Comparison of ENCODE assay signal across 9 mouse cellular contexts in genomic region chr13:23426335-23426734, GRCm38 (mm10). TPM values are rescaled to one million over a fixed set of nuclear protein-coding genes. Genes with fewer than 3 reads are reported as not detected.
DNase-seq lines count a peak whose midpoint lies in the region; ATAC-seq and TF ChIP-seq lines count a peak whose summit lies in the region.
"Had no signal": no experiment of that assay in that cellular context is flagged by ENCODE, and none has a peak within 500 bp of the region (broad histone marks: within the 10 kb centered on the region; RNA-seq: fewer than 3 reads in every experiment).

No protein-coding gene starts in this region.

- peaks cover 47% of the 10 kb centered on the region for H3K4me1 ChIP-seq in forebrain, embryonic 10.5 days
- H3K4me1 ChIP-seq in forebrain, embryonic 11.5 days (replicated peaks; ENCODE audit: control insufficient read depth, insufficient read depth, low read length), result 0 out of 2 replicates have a peak, but pooled peaks cover 1% of the 10 kb centered on the region
- peaks cover 11% of the 10 kb centered on the region for H3K4me1 ChIP-seq in midbrain, embryonic 11.5 days (ENCODE audit: control insufficient read depth, insufficient read depth, low read length)
- peaks cover 36% of the 10 kb centered on the region for H3K4me1 ChIP-seq in midbrain, embryonic 15.5 days

- ATAC-seq in forebrain, embryonic 11.5 days (replicated peaks; ENCODE audit: low FRiP score), result no peak
- no peak for ATAC-seq in midbrain, embryonic 11.5 days (ENCODE audit: low FRiP score)
- no peak for ATAC-seq in midbrain, embryonic 15.5 days (replicated peaks)

- peaks cover 12% of the 10 kb centered on the region for H3K36me3 ChIP-seq in forebrain, embryonic 10.5 days (replicated peaks)
- no peaks in the 10 kb centered on the region for H3K36me3 ChIP-seq in forebrain, embryonic 11.5 days (ENCODE audit: control insufficient read depth, insufficient read depth, low read length)
- no peaks in the 10 kb centered on the region for H3K36me3 ChIP-seq in midbrain, embryonic 11.5 days (ENCODE audit: control insufficient read depth, insufficient read depth, low read length)
- H3K36me3 ChIP-seq in midbrain, embryonic 15.5 days (replicated peaks), result peaks cover 5% of the 10 kb centered on the region; the same call in 1 of the 2 replicates
- H3K36me3 ChIP-seq in myocyte (ENCODE audit: control insufficient read depth, insufficient read depth), result peaks cover 6% of the 10 kb centered on the region

- TF ChIP-seq POLR2A in myocyte (IDR thresholded peaks at IDR 0.05; ENCODE audit: insufficient read length, low read depth), result no peak

- H3K27ac ChIP-seq in forebrain, embryonic 10.5 days, result no peak overlapping the region
- no peak overlapping the region for H3K27ac ChIP-seq in forebrain, embryonic 11.5 days (ENCODE audit: low read depth, low read length)
- H3K27ac ChIP-seq in midbrain, embryonic 11.5 days (ENCODE audit: low read depth, low read length), result no peak overlapping the region
- no peak overlapping the region for H3K27ac ChIP-seq in midbrain, embryonic 15.5 days
- H3K27ac ChIP-seq: limb, embryonic 15.5 days had no signal

- peaks cover 19% of the 10 kb centered on the region for H3K79me2 ChIP-seq in myocyte (ENCODE audit: control insufficient read depth, insufficient read depth)

- 2% methylated on average over 8 of the region's 8 CpGs for WGBS in forebrain, embryonic 10.5 days
- WGBS in forebrain, embryonic 11.5 days, result 4% methylated on average over 8 of the region's 8 CpGs
- WGBS in midbrain, embryonic 11.5 days, result 4% methylated on average over 8 of the region's 8 CpGs
- 13% methylated on average over 8 of the region's 8 CpGs for WGBS in midbrain, embryonic 15.5 days

- no peak overlapping the region for H3ac ChIP-seq in myocyte (ENCODE audit: control insufficient read depth, insufficient read length)

- no peak overlapping the region for H3K9ac ChIP-seq in forebrain, embryonic 11.5 days (ENCODE audit: low read length)
- no peak overlapping the region for H3K9ac ChIP-seq in midbrain, embryonic 11.5 days (ENCODE audit: low read length)
- H3K9ac ChIP-seq in midbrain, embryonic 15.5 days, result no peak overlapping the region
- H3K9ac ChIP-seq: limb, embryonic 15.5 days had no signal

- no peaks in the 10 kb centered on the region for H3K27me3 ChIP-seq in forebrain, embryonic 10.5 days (ENCODE audit: poor library complexity, severe bottlenecking)
- no peaks in the 10 kb centered on the region for H3K27me3 ChIP-seq in forebrain, embryonic 11.5 days (ENCODE audit: control insufficient read depth, insufficient read depth, low read length)
- H3K27me3 ChIP-seq in midbrain, embryonic 11.5 days (ENCODE audit: control insufficient read depth, insufficient read depth, low read length), result no peaks in the 10 kb centered on the region
- no peaks in the 10 kb centered on the region for H3K27me3 ChIP-seq in midbrain, embryonic 15.5 days (replicated peaks)
- H3K27me3 ChIP-seq in myocyte (ENCODE audit: control insufficient read depth, insufficient read depth, insufficient read length), result no peaks in the 10 kb centered on the region
- H3K27me3 ChIP-seq: limb, embryonic 15.5 days had no signal

- no peaks in the 10 kb centered on the region for H3K9me3 ChIP-seq in forebrain, embryonic 10.5 days
- H3K9me3 ChIP-seq in forebrain, embryonic 11.5 days (ENCODE audit: control insufficient read depth, low read length), result no peaks in the 10 kb centered on the region
- no peaks in the 10 kb centered on the region for H3K9me3 ChIP-seq in midbrain, embryonic 11.5 days (ENCODE audit: control insufficient read depth, low read length)
- H3K9me3 ChIP-seq in midbrain, embryonic 15.5 days, result no peaks in the 10 kb centered on the region
- H3K9me3 ChIP-seq: limb, embryonic 15.5 days had no signal

- no peak overlapping the region for H3K4me2 ChIP-seq in forebrain, embryonic 11.5 days (ENCODE audit: low read depth, low read length, severe bottlenecking)
- no peak overlapping the region for H3K4me2 ChIP-seq in midbrain, embryonic 11.5 days
- no peak overlapping the region for H3K4me2 ChIP-seq in midbrain, embryonic 15.5 days
- peak overlapping the region; percentile 89 for H3K4me2 ChIP-seq in myocyte (ENCODE audit: low read depth)

- DNase-seq in forebrain, embryonic 10.5 days (ENCODE audit: extremely low spot score, low spot score), result peak; percentile 70
- no peak for DNase-seq in forebrain, embryonic 11.5 days (ENCODE audit: low spot score)
- peak; percentile 90 for DNase-seq in midbrain, embryonic 11.5 days (ENCODE audit: low spot score, missing footprints)
- DNase-seq in embryo, embryonic 11 days, result peak; percentile 74
- no peak for DNase-seq in urinary bladder, adult 2 months (ENCODE audit: low spot score)
- no peak for DNase-seq in ovary, postnatal 10 days (ENCODE audit: low spot score)

- H3K4me3 ChIP-seq in forebrain, embryonic 10.5 days, result peak overlapping the region; percentile 94
- no peak overlapping the region for H3K4me3 ChIP-seq in forebrain, embryonic 11.5 days (ENCODE audit: low read depth, low read length)
- no peak overlapping the region for H3K4me3 ChIP-seq in midbrain, embryonic 11.5 days (ENCODE audit: low read depth, low read length)
- H3K4me3 ChIP-seq in midbrain, embryonic 15.5 days, result no peak overlapping the region
- no peak overlapping the region for H3K4me3 ChIP-seq in myocyte
- H3K4me3 ChIP-seq: limb, embryonic 15.5 days had no signal

TF ChIP-seq in myocyte, 11 proteins besides CTCF, POLR2A, EP300 and RAD21:
- no peak for TF ChIP-seq REST (IDR thresholded peaks at IDR 0.05; ENCODE audit: insufficient read depth, insufficient read length)
- no peak for TF ChIP-seq MYOG (IDR thresholded peaks at IDR 0.05; ENCODE audit: control insufficient read depth in 1 of 3, insufficient read depth in 1 of 3, insufficient read length in 2 of 3, low read depth in 2 of 3)
- TF ChIP-seq USF1 (IDR thresholded peaks at IDR 0.05; ENCODE audit: low read depth), result no peak
- no peak for TF ChIP-seq MAX (IDR thresholded peaks at IDR 0.05; ENCODE audit: low read depth)
- TF ChIP-seq TCF12 (IDR thresholded peaks at IDR 0.05; ENCODE audit: insufficient read depth, poor library complexity, severe bottlenecking), result no peak
- no peak for TF ChIP-seq E2F4 (IDR thresholded peaks at IDR 0.05; ENCODE audit: insufficient read depth)
- no peak for TF ChIP-seq MYOD1 (IDR thresholded peaks at IDR 0.05; ENCODE audit: control insufficient read depth in 1 of 3, insufficient read length in 2 of 3, low read depth in 2 of 3)
- no peak for TF ChIP-seq TCF3 (IDR thresholded peaks at IDR 0.05; ENCODE audit: insufficient read length, low read depth)
- TF ChIP-seq POLR2AphosphoS2 (IDR thresholded peaks at IDR 0.05; ENCODE audit: insufficient read length, low read depth), result no peak
- no peak for TF ChIP-seq SRF (IDR thresholded peaks at IDR 0.05; ENCODE audit: control insufficient read depth, insufficient read length, low read depth)
- TF ChIP-seq CEBPB (IDR thresholded peaks at IDR 0.05; ENCODE audit: insufficient read depth, poor library complexity, severe bottlenecking), result no peak

RNA-seq across cellular contexts. Expression of gene Abt1, which starts 2.7 kb away (rescaled TPM):
- polyA plus RNA-seq in forebrain, embryonic 10.5 days (2016; fragmentation: Nextera tagmentation; extraction: Ambion mirVana), result 15.3 and 15.5 TPM in 2 replicates
- 13.0 and 13.5 TPM in 2 replicates for polyA plus RNA-seq in forebrain, embryonic 11.5 days (2014; fragmentation: Nextera tagmentation; extraction: Ambion mirVana)
- polyA plus RNA-seq in midbrain, embryonic 11.5 days (2014; fragmentation: Nextera tagmentation; extraction: Ambion mirVana), result 14.0 and 14.9 TPM in 2 replicates
- polyA plus RNA-seq in midbrain, embryonic 15.5 days (2015; fragmentation: Nextera tagmentation; extraction: Ambion mirVana), result 9.8 and 9.9 TPM in 2 replicates
- 7.4 TPM for polyA plus RNA-seq in myocyte (2012; fragmentation: generic; extraction: Trizol)
- polyA plus RNA-seq in urinary bladder, adult 2 months (2012; rRNA removed), result 7.9 TPM in 2 replicates

RNA-seq across cellular contexts. Expression of gene Btn1a1, which starts 39.4 kb away (rescaled TPM):
- 0.09 TPM in 1 of 2 replicates, not detected in the other for polyA plus RNA-seq in forebrain, embryonic 10.5 days (2016; fragmentation: Nextera tagmentation; extraction: Ambion mirVana)
- polyA plus RNA-seq in forebrain, embryonic 11.5 days (2014; fragmentation: Nextera tagmentation; extraction: Ambion mirVana), result 0.17 and 0.19 TPM in 2 replicates
- polyA plus RNA-seq in midbrain, embryonic 11.5 days (2014; fragmentation: Nextera tagmentation; extraction: Ambion mirVana), result not detected in 2 replicates
- 0.09 and 0.25 TPM in 2 replicates for polyA plus RNA-seq in midbrain, embryonic 15.5 days (2015; fragmentation: Nextera tagmentation; extraction: Ambion mirVana)
- 0.02 TPM for polyA plus RNA-seq in myocyte (2012; fragmentation: generic; extraction: Trizol)
- polyA plus RNA-seq in urinary bladder, adult 2 months (2012; rRNA removed), result not detected in 2 replicates

RNA-seq across cellular contexts. Expression of gene Zfp322a, which starts 57.3 kb away (rescaled TPM):
- polyA plus RNA-seq in forebrain, embryonic 10.5 days (2016; fragmentation: Nextera tagmentation; extraction: Ambion mirVana), result 57.1 and 58.7 TPM in 2 replicates
- polyA plus RNA-seq in forebrain, embryonic 11.5 days (2014; fragmentation: Nextera tagmentation; extraction: Ambion mirVana), result 61.9 and 72.7 TPM in 2 replicates
- 69.4 and 77.9 TPM in 2 replicates for polyA plus RNA-seq in midbrain, embryonic 11.5 days (2014; fragmentation: Nextera tagmentation; extraction: Ambion mirVana)
- 52.2 and 55.1 TPM in 2 replicates for polyA plus RNA-seq in midbrain, embryonic 15.5 days (2015; fragmentation: Nextera tagmentation; extraction: Ambion mirVana)
- 4.3 TPM for polyA plus RNA-seq in myocyte (2012; fragmentation: generic; extraction: Trizol)
- polyA plus RNA-seq in urinary bladder, adult 2 months (2012; rRNA removed), result 12.7 and 15.8 TPM in 2 replicates

Comparison
In these comparisons a context has a peak if more than half of its experiments do, and no peak if none do; other contexts are left out.
1. DNase-seq: peak in forebrain, embryonic 10.5 days (single experiment), midbrain, embryonic 11.5 days (single experiment) and embryo, embryonic 11 days (single experiment); none in forebrain, embryonic 11.5 days (single experiment), urinary bladder, adult 2 months (single experiment) and ovary, postnatal 10 days (single experiment).